Mouse (Mus musculus): ENCODE measurements around the gene Pdzph1.

GRCm38 (mm10) chr17:58909061-58909661, 82.0 kb downstream of the Pdzph1 start:
- TF ChIP-seq GATA1 (IDR thresholded peaks at IDR 0.05; ENCODE audit: borderline replicate concordance, low read length): no peak
- TF ChIP-seq FLI1 (IDR thresholded peaks at IDR 0.05; ENCODE audit: low read length): no peak
